Mouse (Mus musculus): ENCODE measurements at regions not wholly inside any gene's neighbourhood (a gene's known extent, or its start where the extent isn't known, plus 50 kb on each side); places are given as distances from the start of the nearest gene placed in this dataset.
A peak's percentile ranks its signal among the peaks of the same experiment; 100 is the strongest.

GRCm38 (mm10) chr15:60760015-60760437, 93.6 kb downstream of the Fam84b start:
- TF ChIP-seq CTCF (IDR thresholded peaks at IDR 0.05; ENCODE audit: low read depth, low read length), result peak; percentile 44
- no peak for TF ChIP-seq POLR2A (IDR thresholded peaks at IDR 0.05; ENCODE audit: insufficient read depth, low read length)
- no peak for TF ChIP-seq EP300 (IDR thresholded peaks at IDR 0.05; ENCODE audit: insufficient read depth, low read depth, low read length)

All from ES-Bruce4 (cell line).